Mouse (Mus musculus): Measurements from ENCODE around the gene Uhrf1. TPM values are rescaled to one million over a fixed set of nuclear protein-coding genes. Genes with fewer than 3 reads are reported as not detected.
A peak's percentile ranks its signal among the peaks of the same experiment; 100 is the strongest.

Uhrf1 gene
- polyA plus RNA-seq, 1 experiment from 2014 or later, result 59.9 TPM

DNA sequence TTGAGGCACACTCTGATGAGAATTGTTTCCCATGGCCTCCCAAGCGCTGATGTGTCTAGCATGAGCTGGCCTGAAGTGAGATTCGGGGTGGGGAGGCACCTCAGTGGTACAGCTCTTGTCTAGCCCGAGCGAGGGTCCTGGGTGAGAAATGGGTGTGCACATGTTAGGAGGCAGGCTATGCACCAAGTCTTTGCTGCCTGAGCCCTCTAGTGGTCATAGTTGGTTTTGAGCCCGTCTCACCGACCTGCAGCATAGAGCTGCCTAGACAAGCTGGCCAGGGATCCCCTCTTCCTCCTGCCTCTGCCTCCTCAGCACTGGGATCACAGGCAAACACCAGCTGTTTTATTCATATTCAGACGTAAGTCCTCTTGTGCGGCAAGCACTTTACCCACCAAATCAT, 39.1 kb upstream of the Uhrf1 start:
- Histone ChIP-seq H3K9me3 (no peaks in the 10 kb centered on the region), H3K9ac (replicated peaks) (no peak overlapping the region), H3K27ac (no peak overlapping the region), H3K4me1 (replicated peaks) (peaks cover 42% of the 10 kb centered on the region), H3K36me3 (peaks cover 51% of the 10 kb centered on the region), H3K4me2 (replicated peaks) (no peak overlapping the region), H3K4me3 (replicated peaks) (no peak overlapping the region), H3K27me3 (no peaks in the 10 kb centered on the region)
- ATAC-seq, result peak; percentile 71
- WGBS, result 19% methylated on average over 8 of the region's 8 CpGs

DNA sequence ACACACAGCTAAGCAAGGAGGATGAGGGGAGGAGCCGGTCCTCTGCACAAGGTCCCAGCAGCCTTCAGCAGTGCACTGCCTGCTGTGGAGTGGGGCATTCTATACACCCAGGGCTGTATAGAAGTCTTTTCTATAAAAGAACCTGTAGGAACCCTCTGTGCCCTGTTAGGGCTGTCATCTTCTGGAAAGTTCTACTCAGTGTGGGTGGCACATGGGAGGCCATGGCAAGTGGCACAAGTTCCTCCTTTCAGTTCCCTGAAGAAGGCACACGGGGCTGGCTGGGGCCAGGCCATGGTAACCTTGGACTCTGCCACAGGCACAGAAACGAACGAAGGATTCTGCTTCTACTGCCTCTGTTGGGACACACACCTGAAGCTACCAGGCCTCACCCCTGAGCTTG, 38.1 kb upstream of the Uhrf1 start:
- peaks cover 41% of the 10 kb centered on the region for H3K36me3 ChIP-seq
- no peak overlapping the region for H3K9ac ChIP-seq (replicated peaks)
- no peak overlapping the region for H3K27ac ChIP-seq
- H3K4me3 ChIP-seq (replicated peaks), result no peak overlapping the region
- H3K4me1 ChIP-seq (replicated peaks), result peaks cover 39% of the 10 kb centered on the region
- 88% methylated on average over 4 of the region's 4 CpGs for WGBS
- no peaks in the 10 kb centered on the region for H3K9me3 ChIP-seq
- no peak for ATAC-seq
- no peaks in the 10 kb centered on the region for H3K27me3 ChIP-seq
- no peak overlapping the region for H3K4me2 ChIP-seq (replicated peaks)

DNA sequence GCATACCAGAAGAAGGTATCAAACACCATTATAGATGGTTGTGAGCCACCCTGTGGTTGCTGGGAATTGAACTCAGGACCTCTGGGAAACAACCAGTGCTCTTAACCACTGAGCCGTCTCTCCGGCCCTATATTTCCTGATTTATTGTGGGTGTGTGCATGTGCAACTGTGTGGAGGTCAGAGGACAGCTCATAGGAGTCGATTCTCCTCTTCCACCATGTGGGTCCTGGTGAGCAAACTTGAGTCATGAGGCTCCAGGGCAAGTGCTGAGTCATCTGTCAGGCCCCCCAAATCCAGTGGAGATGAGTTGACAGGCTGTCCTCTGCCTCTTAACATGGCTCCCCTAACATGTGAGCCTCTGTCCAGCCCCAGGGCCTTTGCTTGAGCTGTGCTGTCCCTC, 37.3 kb upstream of the Uhrf1 start:
- 92% methylated on average over 3 of the region's 3 CpGs for WGBS
- Histone ChIP-seq H3K27ac (no peak overlapping the region), H3K9ac (replicated peaks) (no peak overlapping the region), H3K9me3 (no peaks in the 10 kb centered on the region), H3K36me3 (peaks cover 33% of the 10 kb centered on the region), H3K4me3 (replicated peaks) (no peak overlapping the region), H3K4me2 (replicated peaks) (no peak overlapping the region), H3K27me3 (no peaks in the 10 kb centered on the region), H3K4me1 (replicated peaks) (peaks cover 30% of the 10 kb centered on the region)
- no peak for ATAC-seq

DNA sequence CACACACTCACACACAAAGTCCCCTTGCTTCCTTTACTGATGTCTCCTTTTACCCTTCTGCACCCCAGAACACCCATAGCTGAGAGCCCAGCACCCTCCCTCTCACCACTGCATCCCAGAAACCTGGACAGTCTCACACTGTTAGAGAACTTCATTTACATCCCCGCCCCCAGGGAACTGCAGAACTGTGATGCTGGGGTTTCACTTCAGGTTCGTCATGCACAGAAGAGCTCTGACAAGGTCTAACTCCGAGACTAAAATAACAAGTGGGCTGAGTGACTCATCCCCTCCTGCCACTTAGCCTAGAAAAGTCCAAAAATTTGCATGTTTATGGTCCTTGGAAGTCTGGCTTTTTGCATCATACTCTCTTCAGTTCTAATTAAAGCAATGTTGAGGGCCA, 36.9 kb upstream of the Uhrf1 start:
- Histone ChIP-seq H3K9ac (replicated peaks) (no peak overlapping the region), H3K4me3 (replicated peaks) (no peak overlapping the region), H3K27me3 (no peaks in the 10 kb centered on the region), H3K36me3 (peaks cover 32% of the 10 kb centered on the region), H3K4me1 (replicated peaks) (peaks cover 26% of the 10 kb centered on the region), H3K9me3 (no peaks in the 10 kb centered on the region), H3K4me2 (replicated peaks) (no peak overlapping the region), H3K27ac (no peak overlapping the region)
- no peak for ATAC-seq
- 75% methylated on average over 3 of the region's 3 CpGs for WGBS

DNA sequence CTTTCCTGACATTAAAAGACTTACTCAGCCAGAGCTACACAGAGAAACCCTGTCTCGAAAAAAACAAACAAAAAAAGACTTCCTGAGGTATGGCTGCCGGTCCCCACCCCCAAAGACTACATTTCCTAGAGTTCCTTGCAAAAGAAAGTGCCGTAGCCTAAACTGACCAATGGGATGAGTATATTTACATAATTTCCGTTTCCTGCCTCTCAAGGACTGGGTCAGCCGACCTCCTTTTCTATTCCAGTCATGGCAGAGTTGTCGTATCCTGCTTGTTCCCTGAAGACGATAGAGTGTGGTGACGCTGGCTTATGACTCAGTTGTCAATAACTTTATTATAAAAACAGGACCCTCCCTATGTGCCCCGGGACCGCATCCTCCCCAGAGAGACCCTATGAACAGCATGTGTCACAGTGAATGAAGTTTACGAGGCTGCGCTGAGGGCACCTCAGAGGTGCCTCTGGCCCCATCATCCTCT, 33.9 kb upstream of the Uhrf1 start:
- Histone ChIP-seq H3K4me2 (replicated peaks) (peak overlapping the region; percentile 70), H3K4me1 (replicated peaks) (peaks cover 10% of the 10 kb centered on the region), H3K27ac (peak overlapping the region; percentile 83), H3K36me3 (peaks cover 12% of the 10 kb centered on the region), H3K4me3 (replicated peaks) (peak overlapping the region; percentile 40), H3K9ac (replicated peaks) (peak overlapping the region; percentile 64), H3K27me3 (no peaks in the 10 kb centered on the region), H3K9me3 (no peaks in the 10 kb centered on the region)
- WGBS, result 23% methylated on average over 12 of the region's 12 CpGs
- peak; percentile 87 for ATAC-seq

DNA sequence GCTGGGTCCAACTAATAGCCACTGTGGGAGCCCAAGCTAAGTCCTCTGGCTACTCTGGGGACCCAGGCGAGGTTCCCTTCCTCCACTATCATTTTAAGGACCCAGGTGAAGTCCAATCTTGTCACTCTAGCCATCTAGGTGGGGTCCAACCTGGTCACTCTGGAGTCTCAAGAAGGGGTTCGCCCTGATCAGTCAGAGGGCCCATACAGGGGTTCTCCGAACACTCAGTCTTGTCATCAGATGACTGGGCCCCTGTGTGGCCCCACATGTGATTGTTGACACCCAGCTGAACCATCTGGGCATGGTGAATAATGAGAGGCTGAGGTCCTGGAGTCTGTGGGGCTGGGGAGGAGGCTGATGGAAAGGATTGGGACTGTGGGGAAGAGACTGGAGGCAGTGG, 33.4 kb upstream of the Uhrf1 start:
- H3K4me3 ChIP-seq (replicated peaks), result peak overlapping the region; percentile 40
- H3K27me3 ChIP-seq, result no peaks in the 10 kb centered on the region
- no peak; the same call in none of the 2 replicates for ATAC-seq
- H3K36me3 ChIP-seq, result peaks cover 10% of the 10 kb centered on the region
- H3K27ac ChIP-seq, result peak overlapping the region; percentile 83
- 72% methylated on average over 3 of the region's 3 CpGs for WGBS
- peaks cover 10% of the 10 kb centered on the region for H3K4me1 ChIP-seq (replicated peaks)
- peak overlapping the region; percentile 64 for H3K9ac ChIP-seq (replicated peaks)
- peak overlapping the region; percentile 70 for H3K4me2 ChIP-seq (replicated peaks)
- no peaks in the 10 kb centered on the region for H3K9me3 ChIP-seq

DNA sequence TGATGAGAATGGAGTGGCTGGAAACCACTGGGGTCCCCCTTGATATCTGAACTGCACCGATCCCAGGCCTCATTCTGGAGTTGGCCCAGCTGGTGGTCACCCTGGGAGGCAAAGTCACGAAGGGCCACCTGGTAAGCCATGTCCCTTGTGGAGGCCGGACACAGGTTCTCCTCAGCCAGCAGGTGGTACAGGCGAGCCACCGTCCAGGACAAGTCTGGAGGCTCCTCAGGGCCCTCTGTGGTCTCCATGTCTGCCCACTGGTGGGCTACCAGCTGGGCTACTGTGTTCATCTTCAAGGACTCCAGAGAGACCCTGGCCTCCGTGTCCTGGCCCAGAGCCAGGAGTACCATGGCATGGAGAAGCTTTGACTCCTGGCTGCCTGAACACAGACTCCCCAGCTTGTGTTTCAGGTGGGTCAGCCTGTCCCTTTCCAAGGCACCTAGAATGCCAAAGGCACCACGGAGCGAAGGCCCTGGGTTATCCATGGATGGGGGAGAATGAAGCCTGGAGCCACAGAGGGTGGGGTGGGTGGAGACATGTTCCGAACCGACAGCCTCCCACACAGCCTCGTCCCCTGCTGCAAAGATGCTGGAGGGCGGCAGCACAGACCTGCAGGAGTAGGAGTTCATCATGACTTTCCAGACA, 31.4 kb upstream of the Uhrf1 start:
- H3K4me3 ChIP-seq (replicated peaks), result no peak overlapping the region
- H3K4me1 ChIP-seq (replicated peaks), result peaks cover 19% of the 10 kb centered on the region
- no peaks in the 10 kb centered on the region for H3K9me3 ChIP-seq
- H3K36me3 ChIP-seq, result 0 out of 2 replicates have a peak, but pooled peaks cover 3% of the 10 kb centered on the region
- no peak overlapping the region for H3K9ac ChIP-seq (replicated peaks)
- ATAC-seq, result no peak
- 89% methylated on average over 12 of the region's 12 CpGs for WGBS
- no peak overlapping the region for H3K27ac ChIP-seq
- no peaks in the 10 kb centered on the region for H3K27me3 ChIP-seq
- H3K4me2 ChIP-seq (replicated peaks), result no peak overlapping the region

DNA sequence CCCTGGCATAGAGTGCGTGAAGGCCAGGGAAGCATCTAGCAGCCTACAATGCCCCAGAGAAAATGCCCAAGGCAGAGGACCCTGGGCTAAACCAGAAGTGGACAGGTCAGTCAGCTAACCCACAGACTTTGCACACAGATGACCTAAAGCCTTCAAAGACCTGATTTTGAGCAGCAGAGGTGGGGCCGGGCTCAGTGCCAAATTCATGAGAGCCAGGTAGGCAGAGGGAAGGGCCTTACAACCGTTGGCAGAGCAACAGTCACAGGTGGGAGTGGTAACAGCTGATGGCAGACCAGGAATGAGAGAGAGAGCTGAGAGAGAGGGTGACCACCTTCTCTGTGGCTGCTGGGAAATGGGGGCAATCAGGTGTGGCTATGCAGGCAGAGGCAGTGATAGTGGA, 30.5 kb upstream of the Uhrf1 start:
- Histone ChIP-seq H3K27me3 (no peaks in the 10 kb centered on the region), H3K9ac (replicated peaks) (no peak overlapping the region; the same call in 1 of the 2 replicates), H3K27ac (no peak overlapping the region), H3K4me2 (replicated peaks) (no peak overlapping the region), H3K4me3 (replicated peaks) (no peak overlapping the region), H3K4me1 (replicated peaks) (peaks cover 24% of the 10 kb centered on the region), H3K36me3 (0 out of 2 replicates have a peak, but pooled peaks cover 3% of the 10 kb centered on the region), H3K9me3 (no peaks in the 10 kb centered on the region)
- ATAC-seq, result no peak
- WGBS, result 76% methylated on average over 3 of the region's 3 CpGs

DNA sequence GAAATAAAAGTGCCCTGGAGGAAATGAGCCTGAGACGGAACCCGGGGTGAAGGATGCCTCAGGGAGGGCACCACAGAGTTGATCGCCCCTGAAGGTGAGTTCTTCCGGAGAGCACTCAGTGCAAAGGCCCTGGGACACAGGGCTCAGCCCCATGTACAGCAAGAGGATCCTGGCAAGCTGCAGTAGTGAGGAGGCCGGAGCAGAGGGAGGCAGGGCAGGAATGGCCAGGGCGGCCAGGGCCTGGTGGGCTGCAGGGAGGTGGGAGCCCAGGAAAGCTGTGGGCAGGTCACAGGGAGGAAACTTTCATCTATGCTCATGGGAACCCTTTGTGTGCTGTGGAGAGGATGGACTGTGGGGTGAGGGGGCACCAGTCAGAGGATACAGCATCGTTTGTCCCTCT, 29.6 kb upstream of the Uhrf1 start:
- no peak for ATAC-seq
- Histone ChIP-seq H3K9me3 (no peaks in the 10 kb centered on the region), H3K4me3 (replicated peaks) (no peak overlapping the region), H3K36me3 (0 out of 2 replicates have a peak, but pooled peaks cover 3% of the 10 kb centered on the region), H3K27ac (no peak overlapping the region), H3K4me2 (replicated peaks) (no peak overlapping the region), H3K27me3 (no peaks in the 10 kb centered on the region), H3K9ac (replicated peaks) (no peak overlapping the region), H3K4me1 (replicated peaks) (peaks cover 24% of the 10 kb centered on the region)
- WGBS, result 86% methylated on average over 7 of the region's 7 CpGs

DNA sequence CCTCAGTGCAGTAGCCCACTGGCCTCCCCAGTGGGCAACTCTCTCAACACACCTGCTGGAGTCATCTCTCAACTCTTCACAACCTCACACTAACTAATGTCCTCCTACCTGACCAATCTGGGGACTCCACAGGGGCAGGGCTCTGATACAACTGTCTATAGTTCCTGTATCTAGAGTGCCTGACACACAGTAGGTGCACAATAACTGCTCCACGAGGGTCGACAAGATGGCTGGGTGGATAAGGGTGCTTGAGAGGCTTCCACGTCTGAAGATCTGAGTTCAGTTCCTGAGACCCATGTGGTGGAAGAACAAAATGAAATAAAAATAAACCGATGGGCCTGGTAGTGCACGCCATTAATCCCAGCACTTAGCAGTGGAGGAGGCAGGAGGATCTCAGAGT, 29.1 kb upstream of the Uhrf1 start:
- 0 out of 2 replicates have a peak, but pooled peaks cover 3% of the 10 kb centered on the region for H3K36me3 ChIP-seq
- no peaks in the 10 kb centered on the region for H3K27me3 ChIP-seq
- WGBS, result 94% methylated on average over 5 of the region's 5 CpGs
- H3K4me1 ChIP-seq (replicated peaks), result peaks cover 21% of the 10 kb centered on the region
- no peaks in the 10 kb centered on the region for H3K9me3 ChIP-seq
- H3K4me3 ChIP-seq (replicated peaks), result no peak overlapping the region
- no peak overlapping the region for H3K9ac ChIP-seq (replicated peaks)
- no peak for ATAC-seq
- H3K27ac ChIP-seq, result no peak overlapping the region
- no peak overlapping the region for H3K4me2 ChIP-seq (replicated peaks)

DNA sequence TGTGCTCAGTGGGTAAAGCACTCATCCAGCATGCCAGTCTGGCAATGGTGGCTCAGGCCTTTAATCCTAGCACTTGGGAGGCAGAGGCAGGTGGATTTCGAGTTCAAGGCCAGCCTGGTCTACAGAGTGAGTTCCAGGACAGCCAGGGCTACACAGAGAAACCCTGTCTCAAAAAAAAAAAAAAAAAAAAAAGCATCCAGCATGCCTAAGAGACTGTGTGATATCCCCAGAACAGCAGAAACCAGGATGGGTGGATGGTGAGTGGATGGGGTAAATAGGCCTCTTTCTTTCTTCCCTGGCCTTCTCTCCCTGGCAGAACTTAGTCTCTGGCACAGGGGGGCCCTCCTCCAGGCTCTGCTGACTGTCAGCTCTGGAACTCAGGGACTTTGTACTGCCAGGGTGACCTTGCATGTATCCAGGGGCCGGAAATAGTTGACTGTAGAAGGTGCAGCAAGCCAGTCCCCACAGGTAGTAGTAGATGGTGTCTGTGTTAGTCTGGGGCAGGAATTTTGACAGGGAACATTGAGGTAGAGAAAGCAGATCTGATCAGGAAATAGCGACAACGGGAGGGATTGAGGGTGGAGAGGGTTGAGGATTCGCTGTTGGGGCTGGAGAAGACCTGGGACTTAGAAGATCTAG, 27.2 kb upstream of the Uhrf1 start:
- 36% methylated on average over 5 of the region's 5 CpGs for WGBS
- Histone ChIP-seq H3K36me3 (0 out of 2 replicates have a peak, but pooled peaks cover 1% of the 10 kb centered on the region), H3K4me1 (replicated peaks) (peaks cover 14% of the 10 kb centered on the region), H3K4me3 (replicated peaks) (peak overlapping the region; percentile 40), H3K9me3 (no peaks in the 10 kb centered on the region), H3K4me2 (replicated peaks) (peak overlapping the region; percentile 63), H3K9ac (replicated peaks) (peak overlapping the region; percentile 60), H3K27ac (0 out of 2 replicates have a peak overlapping the region, but pooled peaks have one; percentile 12), H3K27me3 (no peaks in the 10 kb centered on the region)
- peak; percentile 0; the same call in 1 of the 2 replicates for ATAC-seq

Measured in midbrain, embryonic 13.5 days (tissue).